Mouse (Mus musculus) central nervous system, embryonic 11.5 days (tissue): Measurements from ENCODE around the gene 9530053A07Rik. TPM values are rescaled to one million over a fixed set of nuclear protein-coding genes. Genes with fewer than 3 reads are reported as not detected.

Experiments
- polyA plus RNA-seq: library from polyadenylated mRNA; depleted of rRNA; stranded (reverse); fragments of >200 nt; gene quantifications from 2 replicates; pipeline ENCODE4 v1.2.3, GENCODE M21; 2012; rRNA removed

9530053A07Rik gene
- 0.02 and 0.04 TPM in 2 replicates for polyA plus RNA-seq

DNA sequence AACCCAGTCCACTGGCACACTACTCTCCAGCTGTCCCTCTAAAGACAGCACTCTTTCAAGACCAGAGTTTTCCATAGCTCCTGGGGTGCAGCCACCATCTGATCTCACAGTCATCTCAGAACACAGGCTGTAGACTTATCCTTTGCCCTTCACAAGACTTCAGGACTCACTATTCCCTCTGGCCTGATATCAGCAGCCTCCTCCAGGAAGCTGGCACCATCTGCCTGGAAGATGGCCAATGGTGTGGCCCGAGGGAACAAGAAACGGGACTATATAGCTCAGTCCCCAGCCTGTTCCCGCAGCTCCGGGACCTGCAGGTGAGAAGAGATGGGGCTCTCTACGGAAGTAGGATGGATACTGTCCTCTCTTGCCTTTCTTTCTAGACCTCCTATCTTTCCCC is at the start of gene 9530053A07Rik:
9530053A07Rik (plus strand) TSS at position 301 of the 400 bp plus-strand sequence.

GRCm38 (mm10) chr7:28169489-28170422 is 40.5 kb downstream of the 9530053A07Rik start, which contains the start of gene Fbl:
Fbl (plus strand) TSS chr7:28169710.

DNA sequence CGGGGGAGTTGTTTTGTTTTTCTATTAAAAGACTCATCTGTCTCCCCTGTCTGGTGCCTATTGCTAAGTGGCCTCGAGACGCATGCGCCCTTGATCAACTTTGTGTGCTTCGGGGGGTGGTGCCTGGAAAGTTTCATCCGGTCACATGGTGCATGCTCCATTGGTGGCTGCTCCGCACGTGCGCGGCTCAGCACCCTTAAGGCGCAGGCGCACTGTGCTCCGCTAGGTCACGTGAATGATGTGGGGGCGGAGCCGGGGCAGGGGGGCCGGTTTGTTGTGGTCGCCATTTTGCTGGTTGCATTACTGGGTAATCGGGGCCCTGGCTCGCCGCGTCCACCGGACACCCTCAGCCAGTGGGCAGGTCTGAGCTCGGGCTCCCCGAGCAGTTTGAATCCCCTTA is 50.0 kb downstream of the 9530053A07Rik start, which contains the start of gene Dyrk1b:
Dyrk1b (plus strand) TSS at position 242 of the 400 bp plus-strand sequence.

Other genes with a start within 250 kb of the 9530053A07Rik start
- 8.6 and 8.8 TPM in 2 replicates for gene Zfp974, start 200.0 kb upstream of the 9530053A07Rik start, polyA plus RNA-seq
- 6.6 and 9.1 TPM in 2 replicates for gene Zfp780b, start 150.3 kb upstream of the 9530053A07Rik start, polyA plus RNA-seq
- gene Zfp850, start 115.4 kb upstream of the 9530053A07Rik start, polyA plus RNA-seq, result 3.0 and 5.2 TPM in 2 replicates
- 270 and 316 TPM in 2 replicates for gene Psmc4, start 79.4 kb upstream of the 9530053A07Rik start, polyA plus RNA-seq
- 0.12 and 0.27 TPM in 2 replicates for gene Fcgbp, start 58.2 kb upstream of the 9530053A07Rik start, polyA plus RNA-seq
- 311 and 605 TPM in 2 replicates for gene Fbl, start 40.2 kb downstream of the 9530053A07Rik start, polyA plus RNA-seq
- 27.0 and 31.1 TPM in 2 replicates for gene Dyrk1b, start 50.0 kb downstream of the 9530053A07Rik start, polyA plus RNA-seq
- 37.7 and 38.6 TPM in 2 replicates for gene Eid2, start 138.4 kb downstream of the 9530053A07Rik start, polyA plus RNA-seq
- gene Eid2b, start 148.3 kb downstream of the 9530053A07Rik start, polyA plus RNA-seq, result 13.9 and 15.5 TPM in 2 replicates
- 0.65 and 3.9 TPM in 2 replicates for gene Selenov, start 161.7 kb downstream of the 9530053A07Rik start, polyA plus RNA-seq
- 41.2 and 93.1 TPM in 2 replicates for gene Dll3, start 172.8 kb downstream of the 9530053A07Rik start, polyA plus RNA-seq
- gene Timm50, start 182.6 kb downstream of the 9530053A07Rik start, polyA plus RNA-seq, result 99.1 and 125 TPM in 2 replicates
- 102 and 105 TPM in 2 replicates for gene Supt5, start 209.3 kb downstream of the 9530053A07Rik start, polyA plus RNA-seq
- 2,195 and 2,197 TPM in 2 replicates for gene Rps16, start 221.2 kb downstream of the 9530053A07Rik start, polyA plus RNA-seq
- 44.0 and 64.1 TPM in 2 replicates for gene Plekhg2, start 243.1 kb downstream of the 9530053A07Rik start, polyA plus RNA-seq